Mouse (Mus musculus) C2C12 (cell line): ENCODE measurements at regions not wholly inside any gene's neighbourhood (a gene's known extent, or its start where the extent isn't known, plus 50 kb on each side); places are given as distances from the start of the nearest gene placed in this dataset.

Experiments used
- CTCF ChIP-seq: IDR thresholded peaks from one replicate; pipeline ENCODE4 v1.5.1; 2011; ENCODE audit not compliant: control insufficient read depth, insufficient read depth, insufficient read length
- USF1 ChIP-seq: IDR thresholded peaks from one replicate; pipeline ENCODE4 v1.6.1; 2011; ENCODE audit warnings: low read depth, mild to moderate bottlenecking, control low read depth, moderate library complexity

- TF ChIP-seq CTCF (no peak), USF1 (no peak)
Measured at GRCm38 (mm10) chr2:45339866-45340265, 222.7 kb upstream of the Zeb2 start.
